Mouse (Mus musculus) hindbrain, embryonic 12.5 days (tissue): ENCODE results near the gene Cntnap2. TPM values are rescaled to one million over a fixed set of nuclear protein-coding genes. Genes with fewer than 3 reads are reported as not detected.
A peak's percentile ranks its signal among the peaks of the same experiment; 100 is the strongest.

Source experiments
- ATAC-seq: fragments of 200-750 bp; cut with Nextera tagmentation; 2 replicates; pipeline ENCODE4 v1.8.0; 2017; ENCODE audit warnings: moderate TSS enrichment; ENCODE audit not compliant: low FRiP score
- H3K27ac ChIP-seq: fragments of 300-500 bp; sonication (generic); 2 replicates; pipeline ENCODE4 v1.5.1; 2016; ENCODE audit warnings: mild to moderate bottlenecking
- H3K27me3 ChIP-seq: fragments of 300-500 bp; sonication (generic); 2 replicates; pipeline ENCODE4 v1.6.1; 2016; ENCODE audit warnings: mild to moderate bottlenecking
- H3K36me3 ChIP-seq: fragments of 300-500 bp; sonication (generic); 2 replicates; pipeline ENCODE4 v1.6.1; 2016; ENCODE audit warnings: mild to moderate bottlenecking
- H3K4me1 ChIP-seq: fragments of 300-500 bp; sonication (generic); 2 replicates; pipeline ENCODE4 v1.6.1; 2016
- H3K4me2 ChIP-seq: fragments of 300-500 bp; sonication (generic); replicated peaks from 2 replicates; pipeline ENCODE4 v1.6.1; 2016; ENCODE audit warnings: mild to moderate bottlenecking
- H3K4me3 ChIP-seq: fragments of 300-500 bp; sonication (generic); 2 replicates; pipeline ENCODE4 v1.5.1; 2016; ENCODE audit warnings: mild to moderate bottlenecking
- H3K9ac ChIP-seq: fragments of 300-500 bp; sonication (generic); 2 replicates; pipeline ENCODE4 v1.6.1; 2016; ENCODE audit warnings: mild to moderate bottlenecking, moderate library complexity
- H3K9me3 ChIP-seq: fragments of 300-500 bp; sonication (generic); replicated peaks from 2 replicates; pipeline ENCODE4 v1.6.1; 2016; ENCODE audit warnings: mild to moderate bottlenecking
- WGBS: fragments of 180-500 bp; shearing (Covaris S2); methylation state at CpG from one replicate; pipeline ENCODE4 v1.1.7; 2016; 5-methylcytosine and 5-hydroxymethylcytosine counted together
- polyA plus RNA-seq: library from polyadenylated mRNA; unstranded; fragments of >200 nt; fragmentation: Nextera tagmentation; extraction: Ambion mirVana; gene quantifications from 2 replicates; pipeline ENCODE4 v1.2.1, GENCODE M21; 2016

Cntnap2 gene
- polyA plus RNA-seq, 1 experiment from 2014 or later, result 25.7 TPM

- no peaks in the 10 kb centered on the region for H3K36me3 ChIP-seq
- no peak overlapping the region for H3K27ac ChIP-seq
- H3K9me3 ChIP-seq, result no peaks in the 10 kb centered on the region
- no peak overlapping the region for H3K9ac ChIP-seq
- no peaks in the 10 kb centered on the region for H3K27me3 ChIP-seq
- H3K4me1 ChIP-seq, result no peaks in the 10 kb centered on the region
- no peak overlapping the region for H3K4me2 ChIP-seq
- H3K4me3 ChIP-seq, result no peak overlapping the region
- ATAC-seq, result no peak
- 90% methylated on average over 6 of the region's 6 CpGs for WGBS
Measured at GRCm38 (mm10) chr6:46996010-46996602, 1936.9 kb downstream of the Cntnap2 start.

- Histone ChIP-seq H3K36me3 (no peaks in the 10 kb centered on the region), H3K4me3 (no peak overlapping the region), H3K4me2 (no peak overlapping the region), H3K9ac (no peak overlapping the region), H3K4me1 (no peaks in the 10 kb centered on the region), H3K27me3 (no peaks in the 10 kb centered on the region), H3K9me3 (no peaks in the 10 kb centered on the region), H3K27ac (no peak overlapping the region)
- 70% methylated on average over 3 of the region's 3 CpGs for WGBS
- ATAC-seq, result no peak
Measured at GRCm38 (mm10) chr6:47004430-47004829, 1945.3 kb downstream of the Cntnap2 start.

DNA sequence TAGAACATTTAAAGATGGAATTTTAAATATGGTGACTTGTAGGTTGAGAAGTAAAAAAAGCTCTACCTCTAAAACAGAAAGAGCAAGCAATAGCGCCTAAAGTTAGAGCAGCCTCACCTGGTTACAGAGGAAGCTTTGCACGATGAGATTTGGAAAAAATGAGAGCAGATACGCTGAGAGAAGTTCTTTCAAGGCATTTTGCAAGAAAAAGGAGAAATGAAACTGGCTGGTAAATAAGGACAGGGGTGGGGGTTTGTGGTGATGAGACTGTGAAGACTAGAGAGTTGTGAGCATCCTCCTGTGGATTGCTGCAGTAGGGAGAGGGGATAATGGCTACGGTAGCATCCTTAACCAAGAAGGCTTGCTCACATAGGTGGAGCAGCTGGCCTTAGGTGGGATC, 1953.8 kb downstream of the Cntnap2 start:
- Histone ChIP-seq H3K36me3 (no peaks in the 10 kb centered on the region), H3K4me2 (no peak overlapping the region), H3K27me3 (no peaks in the 10 kb centered on the region), H3K4me1 (no peaks in the 10 kb centered on the region), H3K27ac (no peak overlapping the region), H3K4me3 (no peak overlapping the region), H3K9ac (no peak overlapping the region), H3K9me3 (no peaks in the 10 kb centered on the region)
- no peak for ATAC-seq
- 92% methylated on average over 4 of the region's 4 CpGs for WGBS

- Histone ChIP-seq H3K9ac (no peak overlapping the region), H3K9me3 (no peaks in the 10 kb centered on the region), H3K4me3 (no peak overlapping the region), H3K36me3 (no peaks in the 10 kb centered on the region), H3K27ac (no peak overlapping the region), H3K27me3 (no peaks in the 10 kb centered on the region), H3K4me2 (no peak overlapping the region; the same call in 1 of the 2 replicates), H3K4me1 (no peaks in the 10 kb centered on the region)
- 10% methylated on average over 4 of the region's 4 CpGs for WGBS
- peak; percentile 95 for ATAC-seq
Measured at GRCm38 (mm10) chr6:47013535-47013934, 1954.4 kb downstream of the Cntnap2 start.

DNA sequence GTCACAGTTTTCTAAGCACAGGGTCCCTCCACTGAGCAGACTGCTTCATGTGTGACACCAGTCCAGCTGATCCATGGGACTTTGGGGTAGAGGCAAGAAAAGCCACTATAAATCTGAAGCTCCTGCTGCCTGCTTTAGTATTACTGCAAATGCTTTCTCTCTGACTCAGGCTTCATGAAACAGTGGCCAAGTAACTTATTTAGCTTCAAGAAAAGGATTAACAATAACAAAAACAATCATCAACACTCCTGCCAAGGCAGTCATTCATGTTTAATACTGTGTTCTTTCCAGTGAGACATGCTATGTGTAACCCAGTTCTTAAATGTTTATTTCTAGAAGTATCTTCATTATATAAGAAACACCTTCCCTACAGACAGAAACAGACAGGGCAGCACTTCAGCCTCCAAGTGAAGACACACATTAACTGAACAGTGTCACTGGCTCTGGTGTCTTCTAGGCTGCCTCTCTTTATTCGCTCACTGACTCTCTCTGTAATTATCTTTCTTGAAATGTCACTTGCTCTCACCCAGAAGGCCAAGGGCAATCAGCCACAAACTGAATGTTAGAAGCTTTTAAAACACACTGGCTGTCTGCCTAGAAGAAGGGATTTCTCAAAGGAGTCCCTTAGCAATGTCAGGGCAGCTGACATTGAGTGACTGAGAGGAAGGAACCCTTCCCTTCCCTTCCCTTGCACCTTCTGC, 1955.9 kb downstream of the Cntnap2 start:
- H3K36me3 ChIP-seq, result no peaks in the 10 kb centered on the region
- H3K27me3 ChIP-seq, result no peaks in the 10 kb centered on the region
- H3K4me3 ChIP-seq, result no peak overlapping the region
- H3K27ac ChIP-seq, result no peak overlapping the region
- no peak overlapping the region for H3K9ac ChIP-seq
- H3K4me1 ChIP-seq, result no peaks in the 10 kb centered on the region
- ATAC-seq, result no peak
- H3K4me2 ChIP-seq, result no peak overlapping the region
- 82% methylated on average over 1 of the region's 1 CpGs for WGBS
- no peaks in the 10 kb centered on the region for H3K9me3 ChIP-seq

GRCm38 (mm10) chr6:47026064-47026686, 1967.0 kb downstream of the Cntnap2 start:
- H3K4me2 ChIP-seq, result no peak overlapping the region
- no peaks in the 10 kb centered on the region for H3K9me3 ChIP-seq
- no peaks in the 10 kb centered on the region for H3K36me3 ChIP-seq
- no peak overlapping the region for H3K27ac ChIP-seq
- H3K27me3 ChIP-seq, result no peaks in the 10 kb centered on the region
- no peak overlapping the region for H3K4me3 ChIP-seq
- no peak for ATAC-seq
- WGBS, result 86% methylated on average over 4 of the region's 4 CpGs
- H3K9ac ChIP-seq, result no peak overlapping the region
- no peaks in the 10 kb centered on the region for H3K4me1 ChIP-seq

GRCm38 (mm10) chr6:47031362-47031761, 1972.2 kb downstream of the Cntnap2 start:
- Histone ChIP-seq H3K4me1 (no peaks in the 10 kb centered on the region), H3K9ac (no peak overlapping the region), H3K4me2 (no peak overlapping the region), H3K27me3 (no peaks in the 10 kb centered on the region), H3K4me3 (no peak overlapping the region), H3K27ac (no peak overlapping the region), H3K36me3 (no peaks in the 10 kb centered on the region), H3K9me3 (no peaks in the 10 kb centered on the region)
- WGBS, result 69% methylated on average over 2 of the region's 2 CpGs
- ATAC-seq, result no peak

DNA sequence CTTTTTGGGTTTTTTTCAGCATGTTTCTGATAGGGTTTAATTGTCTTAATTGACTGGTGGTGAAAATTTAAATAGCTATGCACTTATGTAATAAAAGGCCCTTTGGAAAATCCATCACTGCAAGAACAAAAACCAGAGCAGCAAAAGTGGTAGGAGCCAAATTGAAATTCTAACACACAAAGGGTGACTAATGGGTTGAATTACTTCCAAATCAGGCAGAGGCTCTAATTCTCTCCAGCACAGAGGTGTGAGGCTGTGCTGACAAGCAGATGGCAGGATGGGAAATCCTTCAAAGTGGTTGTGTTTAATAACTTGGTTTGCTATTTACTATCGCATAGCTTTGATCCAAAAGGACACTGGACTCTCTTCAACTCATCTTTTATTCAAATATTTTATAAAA, 1983.4 kb downstream of the Cntnap2 start:
- ATAC-seq, result no peak
- 88% methylated on average over 1 of the region's 1 CpGs for WGBS
- no peaks in the 10 kb centered on the region for H3K36me3 ChIP-seq
- H3K9ac ChIP-seq, result no peak overlapping the region
- peaks cover 4% of the 10 kb centered on the region; the same call in 1 of the 2 replicates for H3K4me1 ChIP-seq
- no peaks in the 10 kb centered on the region for H3K9me3 ChIP-seq
- peaks cover 5% of the 10 kb centered on the region for H3K27me3 ChIP-seq
- no peak overlapping the region for H3K4me2 ChIP-seq
- H3K4me3 ChIP-seq, result no peak overlapping the region
- no peak overlapping the region for H3K27ac ChIP-seq

GRCm38 (mm10) chr6:47043586-47043985, 1984.4 kb downstream of the Cntnap2 start:
- H3K27ac ChIP-seq, result no peak overlapping the region
- no peaks in the 10 kb centered on the region for H3K36me3 ChIP-seq
- peaks cover 4% of the 10 kb centered on the region; the same call in 1 of the 2 replicates for H3K4me1 ChIP-seq
- H3K9me3 ChIP-seq, result no peaks in the 10 kb centered on the region
- ATAC-seq, result no peak
- no peak overlapping the region for H3K4me3 ChIP-seq
- WGBS, result 91% methylated on average over 1 of the region's 1 CpGs
- H3K27me3 ChIP-seq, result peaks cover 5% of the 10 kb centered on the region
- no peak overlapping the region for H3K4me2 ChIP-seq
- no peak overlapping the region for H3K9ac ChIP-seq

DNA sequence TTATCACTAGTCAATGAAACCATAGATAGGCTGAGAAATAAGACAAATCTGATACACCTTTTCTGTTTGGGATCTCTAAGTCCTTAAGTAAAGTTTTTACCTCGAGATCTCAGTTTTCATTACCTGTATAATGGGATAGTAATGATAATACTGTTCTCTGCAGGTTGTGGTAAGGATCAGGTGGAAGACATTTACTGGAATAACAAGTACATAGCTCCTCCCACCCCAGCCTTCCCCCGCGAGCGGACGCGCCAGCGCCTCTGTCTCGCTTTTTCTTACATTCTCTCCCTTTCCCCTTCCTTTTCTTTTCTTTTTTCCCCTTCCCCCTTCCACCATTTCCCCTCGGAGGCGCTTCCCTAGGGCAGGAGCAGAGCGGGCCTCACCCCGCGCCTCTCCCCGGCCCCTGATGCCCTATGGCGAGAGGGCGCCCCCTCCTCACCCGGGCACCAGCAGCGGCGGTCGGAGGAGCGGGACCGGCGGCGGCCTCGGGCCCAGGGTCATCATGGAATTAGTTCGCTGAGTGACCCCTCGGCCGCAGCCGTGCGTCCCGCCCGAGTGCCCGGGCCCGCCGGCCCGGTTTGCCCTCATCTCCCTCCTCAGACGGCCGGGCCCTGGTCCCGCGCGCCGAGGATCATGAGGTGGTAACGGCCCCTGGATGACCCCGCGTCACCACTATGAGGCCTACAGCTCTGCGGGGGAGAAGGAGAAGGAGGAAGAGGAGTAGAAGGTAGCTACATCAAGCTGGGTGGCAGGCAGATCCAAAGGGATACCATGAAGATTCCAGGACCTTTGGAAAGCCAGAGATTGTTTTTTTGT, 1985.4 kb downstream of the Cntnap2 start:
- H3K36me3 ChIP-seq, result no peaks in the 10 kb centered on the region
- H3K27me3 ChIP-seq, result peaks cover 5% of the 10 kb centered on the region
- H3K4me3 ChIP-seq, result peak overlapping the region; percentile 44
- H3K4me1 ChIP-seq, result peaks cover 4% of the 10 kb centered on the region; the same call in 1 of the 2 replicates
- H3K9me3 ChIP-seq, result no peaks in the 10 kb centered on the region
- no peak; the same call in 1 of the 2 replicates for ATAC-seq
- H3K27ac ChIP-seq, result no peak overlapping the region
- WGBS, result 2% methylated on average over 46 of the region's 46 CpGs
- peak overlapping the region; percentile 55 for H3K9ac ChIP-seq
- H3K4me2 ChIP-seq, result peak overlapping the region; percentile 67

GRCm38 (mm10) chr6:47049051-47049450, 1989.9 kb downstream of the Cntnap2 start:
- WGBS, result 74% methylated on average over 5 of the region's 5 CpGs
- no peak for ATAC-seq

More at GRCm38 (mm10) chr6:47049051-47049450, 1989.9 kb downstream of the Cntnap2 start:
- Histone ChIP-seq H3K9me3 (no peaks in the 10 kb centered on the region), H3K4me2 (no peak overlapping the region), H3K4me3 (no peak overlapping the region), H3K9ac (no peak overlapping the region), H3K27me3 (peaks cover 5% of the 10 kb centered on the region), H3K4me1 (peaks cover 8% of the 10 kb centered on the region; the same call in 1 of the 2 replicates), H3K27ac (no peak overlapping the region), H3K36me3 (no peaks in the 10 kb centered on the region)
